15 mouse cellular contexts compared by ENCODE assay signal in the genomic region with DNA sequence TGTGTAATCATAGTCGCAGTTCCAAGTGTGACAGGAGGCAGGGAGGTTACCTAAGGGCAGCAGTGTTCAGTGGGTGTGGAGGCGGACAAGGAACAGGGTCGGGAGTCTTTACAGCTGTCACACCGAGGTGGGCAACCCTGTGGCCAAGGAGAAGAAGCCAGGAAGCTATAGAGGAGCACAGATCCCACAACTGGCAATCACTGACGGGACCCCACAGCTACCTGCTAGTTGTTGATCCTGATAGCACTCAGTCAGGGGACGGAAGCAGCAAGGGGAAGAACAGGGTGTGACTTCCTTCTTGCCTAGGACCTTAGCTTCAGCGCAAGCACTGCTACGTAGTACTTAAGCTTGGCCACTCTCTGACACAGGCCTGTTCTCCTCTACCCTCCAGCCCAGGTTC.
DNase-seq lines count a peak whose midpoint lies in the region; ATAC-seq lines count a peak whose summit lies in the region.
"Had no signal": no experiment of that assay in that cellular context is flagged by ENCODE, and none has a peak within 500 bp of the region (broad histone marks: within the 10 kb centered on the region; RNA-seq: fewer than 3 reads in every experiment).

No protein-coding gene starts in this region.

- peak overlapping the region; percentile 48 for H3K4me2 ChIP-seq in heart, embryonic 14.5 days (ENCODE audit: low read length)
- H3K4me2 ChIP-seq in hindbrain, embryonic 11.5 days (replicated peaks; ENCODE audit: low read depth, low read length) = peak overlapping the region; percentile 37
- H3K4me2 ChIP-seq in midbrain, embryonic 15.5 days = peak overlapping the region; percentile 31; the same call in 1 of the 2 replicates
- H3K4me2 ChIP-seq: limb, embryonic 15.5 days; lung, embryonic 15.5 days had no signal

- 21% methylated on average over 8 of the region's 8 CpGs for WGBS in heart, embryonic 14.5 days
- 11% methylated on average over 8 of the region's 8 CpGs for WGBS in hindbrain, embryonic 11.5 days
- 16% methylated on average over 8 of the region's 8 CpGs for WGBS in midbrain, embryonic 15.5 days

- no peak for ATAC-seq in heart, embryonic 14.5 days (ENCODE audit: insufficient number of reproducible peaks, insufficient read depth, low FRiP score, low read depth)
- no peak for ATAC-seq in hindbrain, embryonic 11.5 days (ENCODE audit: low FRiP score)
- ATAC-seq in midbrain, embryonic 15.5 days (replicated peaks) = no peak; the same call in 1 of the 2 replicates

- 0 out of 4 replicates have a peak overlapping the region, but pooled peaks of 1 of the 2 experiments have one; percentile 3 for H3K4me3 ChIP-seq in heart, embryonic 14.5 days (ENCODE audit: control insufficient read depth in 1 of 2, insufficient read depth in 1 of 2, low read depth in 1 of 2, low read length in 2 of 2)
- no peak overlapping the region; the same call in 1 of the 2 replicates for H3K4me3 ChIP-seq in hindbrain, embryonic 11.5 days (ENCODE audit: low read depth, low read length)
- peak overlapping the region; percentile 19; the same call in 1 of the 2 replicates for H3K4me3 ChIP-seq in midbrain, embryonic 15.5 days
- H3K4me3 ChIP-seq: left cerebral cortex, adult 2 months; limb, embryonic 15.5 days; lung, embryonic 15.5 days had no signal

- H3K27me3 ChIP-seq in heart, embryonic 14.5 days (ENCODE audit: control insufficient read depth, insufficient read depth, low read length) = peaks cover 27% of the 10 kb centered on the region
- H3K27me3 ChIP-seq in hindbrain, embryonic 11.5 days (ENCODE audit: control insufficient read depth, insufficient read depth, low read length) = peaks cover 3% of the 10 kb centered on the region; the same call in 1 of the 2 replicates
- H3K27me3 ChIP-seq in midbrain, embryonic 15.5 days (replicated peaks) = peaks cover 9% of the 10 kb centered on the region

- peaks cover 0 to 6% of the 10 kb centered on the region in 2 experiments; a peak in 1 of 4 replicates for H3K4me1 ChIP-seq in heart, embryonic 14.5 days (ENCODE audit: control insufficient read depth in 2 of 2, insufficient read depth in 2 of 2, low read length in 2 of 2)
- peaks cover 7% of the 10 kb centered on the region for H3K4me1 ChIP-seq in hindbrain, embryonic 11.5 days (replicated peaks; ENCODE audit: control insufficient read depth, insufficient read depth, low read length)
- H3K4me1 ChIP-seq in midbrain, embryonic 15.5 days = peaks cover 17% of the 10 kb centered on the region
- H3K4me1 ChIP-seq: lung, embryonic 15.5 days had no signal

- DNase-seq in heart, postnatal 4 days = no peak
- DNase-seq in embryo, embryonic 9.5 days (ENCODE audit: extremely low spot score) = peak; percentile 23
- peak; percentile 47 for DNase-seq in hindbrain, embryonic 11.5 days (ENCODE audit: low spot score)
- no peak for DNase-seq in MN1 (ENCODE audit: low spot score)
- DNase-seq in adrenal gland, adult 2 months = no peak
- no peak for DNase-seq in left cerebral cortex, postnatal 10 days (ENCODE audit: extremely low spot score in 1 of 2, low spot score in 2 of 2)
- DNase-seq: adrenal gland, adult 8-10 months; cerebellum, postnatal 36 days; kidney, adult 18-20 months; spleen, adult 18-20 months had no signal

- no peak overlapping the region for H3K9ac ChIP-seq in heart, embryonic 14.5 days (ENCODE audit: low read length)
- no peak overlapping the region for H3K9ac ChIP-seq in hindbrain, embryonic 11.5 days (ENCODE audit: low read depth, low read length)
- H3K9ac ChIP-seq in midbrain, embryonic 15.5 days = 0 out of 2 replicates have a peak overlapping the region, but pooled peaks have one; percentile 5
- H3K9ac ChIP-seq: limb, embryonic 15.5 days; lung, embryonic 15.5 days had no signal

- intact Hi-C loops in left cerebral cortex, postnatal 10 days (cut with DNase I) = no loop called here

- H3K9me3 ChIP-seq in heart, embryonic 14.5 days (ENCODE audit: control insufficient read depth, low read length) = no peaks in the 10 kb centered on the region
- no peaks in the 10 kb centered on the region for H3K9me3 ChIP-seq in hindbrain, embryonic 11.5 days (ENCODE audit: control insufficient read depth, low read length)
- H3K9me3 ChIP-seq in midbrain, embryonic 15.5 days = no peaks in the 10 kb centered on the region
- H3K9me3 ChIP-seq: limb, embryonic 15.5 days; lung, embryonic 15.5 days had no signal

- H3K27ac ChIP-seq in heart, embryonic 14.5 days (replicated peaks in 1 of 2; ENCODE audit: control insufficient read depth in 1 of 2, insufficient read depth in 1 of 2, low read depth in 2 of 2, low read length in 2 of 2) = no peak overlapping the region
- H3K27ac ChIP-seq in hindbrain, embryonic 11.5 days (ENCODE audit: low read depth, low read length) = peak overlapping the region; percentile 11; the same call in 1 of the 2 replicates
- H3K27ac ChIP-seq in midbrain, embryonic 15.5 days = no peak overlapping the region
- H3K27ac ChIP-seq: left cerebral cortex, adult 2 months; limb, embryonic 15.5 days; lung, embryonic 15.5 days had no signal

- no peaks in the 10 kb centered on the region for H3K36me3 ChIP-seq in heart, embryonic 14.5 days (ENCODE audit: control insufficient read depth, insufficient read depth, low read length)
- no peaks in the 10 kb centered on the region for H3K36me3 ChIP-seq in hindbrain, embryonic 11.5 days (ENCODE audit: control insufficient read depth, insufficient read depth, low read length)
- no peaks in the 10 kb centered on the region for H3K36me3 ChIP-seq in midbrain, embryonic 15.5 days (replicated peaks)
- H3K36me3 ChIP-seq: limb, embryonic 15.5 days; lung, embryonic 15.5 days had no signal

Comparison
In these comparisons a context has a peak if more than half of its experiments do, and no peak if none do; other contexts are left out.
1. DNase-seq: peak in embryo, embryonic 9.5 days (single experiment) and hindbrain, embryonic 11.5 days (single experiment); none in heart, postnatal 4 days (single experiment), MN1 (single experiment), adrenal gland, adult 2 months (single experiment) and left cerebral cortex, postnatal 10 days (0 of 2).
2. Peak in every context shown above with its lines, with median percentiles within 50 percentile points of each other: H3K4me2 ChIP-seq.